Mouse (Mus musculus) cerebellum, adult 9-10 months (tissue): ENCODE measurements around the gene Ttc27.

Experiments
- DNase-seq: peaks from one replicate; pipeline ENCODE4 v3.0.0; 2022

Ttc27 gene

GRCm38 (mm10) chr17:74888836-74889534 is 171.5 kb downstream of the Ttc27 start:
- no peak for DNase-seq

GRCm38 (mm10) chr17:74889535-74890117 is 172.1 kb downstream of the Ttc27 start:
- no peak for DNase-seq

DNA sequence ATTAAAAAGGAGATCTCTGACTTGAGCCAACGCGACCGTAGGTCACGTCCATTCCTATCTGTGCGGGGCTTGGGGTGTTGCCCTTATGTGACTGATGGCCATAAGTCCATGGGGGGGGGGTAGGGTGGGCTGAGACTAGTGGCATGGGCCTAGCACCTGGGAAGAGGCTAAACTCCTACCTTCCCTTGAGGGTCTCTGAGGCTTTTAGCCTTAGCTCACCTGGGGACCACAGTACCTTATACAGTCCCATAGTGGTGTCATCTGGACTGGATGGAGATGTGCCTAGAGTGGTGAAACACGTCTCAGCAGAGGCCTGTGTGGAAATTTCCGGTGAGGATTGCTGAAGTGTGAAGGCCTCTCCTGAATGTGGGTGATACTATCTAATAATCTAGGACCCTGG is 184.9 kb downstream of the Ttc27 start:
- no peak for DNase-seq

- no peak for DNase-seq
Observed at GRCm38 (mm10) chr17:74903411-74904331, 186.1 kb downstream of the Ttc27 start.

- no peak for DNase-seq
Observed at GRCm38 (mm10) chr17:74904332-74904687, 186.8 kb downstream of the Ttc27 start.

DNA sequence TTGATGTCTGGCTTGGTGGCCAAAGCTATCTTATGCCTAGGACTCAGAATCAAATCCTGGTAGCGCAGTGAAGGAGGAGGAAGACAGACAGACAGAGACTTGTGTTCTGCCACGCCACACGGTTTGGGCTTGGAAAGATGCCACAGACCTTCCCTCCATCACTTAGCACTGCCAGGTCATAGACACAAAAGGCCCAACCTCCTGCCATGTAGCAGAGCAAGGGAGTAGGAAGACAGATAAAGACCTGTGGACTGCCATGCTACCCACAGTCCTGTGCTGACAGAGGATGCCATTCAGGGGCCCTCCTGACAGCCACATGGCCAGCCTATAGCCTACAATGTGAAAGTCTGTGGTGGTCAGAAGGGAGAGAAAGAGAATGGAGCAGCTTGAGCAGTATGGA is 187.4 kb downstream of the Ttc27 start:
- DNase-seq, result no peak

GRCm38 (mm10) chr17:74912995-74913394 is 195.5 kb downstream of the Ttc27 start:
- DNase-seq, result no peak
